Mouse (Mus musculus) hindbrain, embryonic 13.5 days (tissue): Measurements from ENCODE around the gene Pax8. TPM values are rescaled to one million over a fixed set of nuclear protein-coding genes. Genes with fewer than 3 reads are reported as not detected.

Experiments used
- ATAC-seq: fragments of 200-750 bp; cut with Nextera tagmentation; 2 replicates; pipeline ENCODE4 v1.8.0; 2017; ENCODE audit warnings: moderate TSS enrichment; ENCODE audit not compliant: low FRiP score
- H3K27ac ChIP-seq: fragments of 300-500 bp; sonication (generic); 2 replicates; pipeline ENCODE4 v1.5.1; 2015; ENCODE audit warnings: inconsistent platforms, mild to moderate bottlenecking, moderate library complexity
- H3K27me3 ChIP-seq: fragments of 300-500 bp; sonication (generic); 2 replicates; pipeline ENCODE4 v1.6.1; 2015; ENCODE audit warnings: mild to moderate bottlenecking, inconsistent platforms
- H3K36me3 ChIP-seq: fragments of 300-500 bp; sonication (generic); 2 replicates; pipeline ENCODE4 v1.6.1; 2015; ENCODE audit warnings: mild to moderate bottlenecking, inconsistent platforms
- H3K4me1 ChIP-seq: fragments of 300-500 bp; sonication (generic); replicated peaks from 2 replicates; pipeline ENCODE4 v1.6.1; 2015; ENCODE audit warnings: inconsistent platforms
- H3K4me2 ChIP-seq: fragments of 300-500 bp; sonication (generic); 2 replicates; pipeline ENCODE4 v1.6.1; 2015; ENCODE audit warnings: inconsistent platforms, mild to moderate bottlenecking, moderate library complexity
- H3K4me3 ChIP-seq: fragments of 300-500 bp; sonication (generic); 2 replicates; pipeline ENCODE4 v1.5.1; 2015; ENCODE audit warnings: mild to moderate bottlenecking, inconsistent platforms
- H3K9ac ChIP-seq: fragments of 300-500 bp; sonication (generic); 2 replicates; pipeline ENCODE4 v1.6.1; 2015; ENCODE audit warnings: mild to moderate bottlenecking, inconsistent platforms
- H3K9me3 ChIP-seq: fragments of 300-500 bp; sonication (generic); 2 replicates; pipeline ENCODE4 v1.6.1; 2016; ENCODE audit warnings: inconsistent platforms
- WGBS: fragments of 180-500 bp; shearing (Covaris S2); methylation state at CpG from one replicate; pipeline ENCODE4 v1.1.7; 2015; 5-methylcytosine and 5-hydroxymethylcytosine counted together
- polyA plus RNA-seq: library from polyadenylated mRNA; unstranded; fragments of >200 nt; fragmentation: Nextera tagmentation; extraction: Ambion mirVana; gene quantifications from 2 replicates; pipeline ENCODE4 v1.2.1, GENCODE M21; 2015

Pax8 gene
- polyA plus RNA-seq, 1 experiment from 2014 or later, result 32.9 TPM

DNA sequence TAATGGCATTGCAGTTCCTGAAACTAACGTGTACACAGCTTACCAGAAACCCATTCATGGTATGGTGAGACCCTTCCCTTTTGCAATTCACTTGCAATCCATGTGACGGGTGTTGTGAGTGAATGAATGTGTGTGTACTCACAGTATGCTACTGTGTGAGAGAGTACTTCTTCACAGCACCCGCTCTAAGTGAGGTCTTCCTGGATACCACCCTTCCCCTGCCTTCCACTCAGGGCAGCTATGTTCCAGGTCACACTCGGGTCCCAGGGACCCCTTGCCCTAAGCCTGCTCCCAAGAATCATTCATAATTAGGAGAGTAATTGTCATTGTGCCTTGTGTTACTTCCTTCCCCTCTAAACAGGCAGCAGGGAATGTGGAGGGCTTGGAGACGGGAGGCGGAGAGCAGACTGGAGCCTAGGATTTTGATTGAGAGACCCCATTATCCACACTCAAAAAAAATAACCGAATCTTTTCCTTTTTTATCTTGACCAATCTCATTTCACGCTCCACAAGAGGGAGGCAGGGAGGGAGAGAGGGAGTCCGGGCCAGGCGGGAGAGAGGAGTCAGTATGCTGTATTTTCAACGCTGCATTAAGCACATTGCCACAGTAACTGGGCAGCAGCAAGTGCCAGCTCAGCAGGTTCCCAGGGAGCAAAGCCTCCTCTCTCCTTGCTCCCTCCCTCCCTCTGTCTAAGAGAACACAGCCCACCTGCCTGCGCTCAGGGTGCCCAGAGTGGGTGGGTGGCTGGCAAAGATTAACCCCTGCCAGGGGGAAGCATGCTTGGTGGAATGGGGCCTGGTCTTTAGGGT lies 47.3 kb downstream of the Pax8 start:
- Histone ChIP-seq H3K27ac (peak overlapping the region; percentile 87), H3K27me3 (no peaks in the 10 kb centered on the region), H3K36me3 (no peaks in the 10 kb centered on the region), H3K4me1 (peaks cover 17% of the 10 kb centered on the region), H3K4me3 (no peak overlapping the region), H3K4me2 (peak overlapping the region; percentile 15; the same call in 1 of the 2 replicates), H3K9ac (no peak overlapping the region), H3K9me3 (no peaks in the 10 kb centered on the region)
- peak; percentile 92 for ATAC-seq
- 17% methylated on average over 12 of the region's 12 CpGs for WGBS

DNA sequence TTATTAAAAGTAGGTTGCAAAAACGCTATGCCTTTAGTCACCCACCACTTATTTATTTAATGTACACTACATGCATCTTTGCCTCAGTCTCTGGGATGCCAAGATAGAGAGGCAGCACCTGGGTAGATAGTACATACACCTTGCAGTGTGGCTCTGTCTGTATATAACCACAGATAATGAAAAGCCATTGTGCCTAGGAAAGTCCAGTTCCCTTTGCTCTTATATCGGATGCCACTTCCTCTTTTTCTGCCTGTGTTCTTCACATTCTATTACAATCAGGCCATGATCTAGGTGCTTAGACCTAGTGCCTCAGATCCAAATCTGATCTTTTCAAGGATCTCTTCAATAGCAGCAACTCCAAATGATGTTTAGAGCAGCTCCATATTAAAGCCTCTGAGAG lies 49.8 kb downstream of the Pax8 start:
- Histone ChIP-seq H3K4me3 (no peak overlapping the region), H3K36me3 (no peaks in the 10 kb centered on the region), H3K9me3 (no peaks in the 10 kb centered on the region), H3K27ac (no peak overlapping the region), H3K4me2 (no peak overlapping the region), H3K9ac (no peak overlapping the region), H3K4me1 (peaks cover 17% of the 10 kb centered on the region), H3K27me3 (no peaks in the 10 kb centered on the region)
- 90% methylated on average over 2 of the region's 2 CpGs for WGBS
- no peak for ATAC-seq

DNA sequence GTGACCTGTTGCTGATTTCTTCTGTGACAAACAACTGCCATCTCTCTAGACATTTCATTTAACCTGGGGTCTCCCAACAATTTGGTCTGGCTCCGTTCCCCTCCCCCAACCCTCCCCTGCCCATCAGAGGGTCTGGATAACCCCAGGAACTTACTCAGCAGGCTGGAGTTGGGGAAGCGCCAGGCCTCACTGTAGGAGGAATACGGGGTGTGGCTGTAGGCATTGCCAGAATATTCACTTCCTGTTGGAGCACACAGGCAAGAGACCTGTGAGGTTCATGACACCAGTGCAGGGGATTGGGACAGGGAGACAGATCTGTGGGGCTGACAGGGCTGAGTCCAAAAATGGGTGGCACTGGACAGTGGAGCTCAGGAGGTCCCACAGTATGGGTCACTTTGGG lies 52.6 kb downstream of the Pax8 start:
- Histone ChIP-seq H3K9me3 (no peaks in the 10 kb centered on the region), H3K4me1 (peaks cover 4% of the 10 kb centered on the region), H3K4me3 (no peak overlapping the region), H3K27me3 (no peaks in the 10 kb centered on the region), H3K9ac (no peak overlapping the region), H3K36me3 (no peaks in the 10 kb centered on the region), H3K4me2 (no peak overlapping the region), H3K27ac (no peak overlapping the region)
- ATAC-seq, result no peak
- WGBS, result 82% methylated on average over 3 of the region's 3 CpGs

DNA sequence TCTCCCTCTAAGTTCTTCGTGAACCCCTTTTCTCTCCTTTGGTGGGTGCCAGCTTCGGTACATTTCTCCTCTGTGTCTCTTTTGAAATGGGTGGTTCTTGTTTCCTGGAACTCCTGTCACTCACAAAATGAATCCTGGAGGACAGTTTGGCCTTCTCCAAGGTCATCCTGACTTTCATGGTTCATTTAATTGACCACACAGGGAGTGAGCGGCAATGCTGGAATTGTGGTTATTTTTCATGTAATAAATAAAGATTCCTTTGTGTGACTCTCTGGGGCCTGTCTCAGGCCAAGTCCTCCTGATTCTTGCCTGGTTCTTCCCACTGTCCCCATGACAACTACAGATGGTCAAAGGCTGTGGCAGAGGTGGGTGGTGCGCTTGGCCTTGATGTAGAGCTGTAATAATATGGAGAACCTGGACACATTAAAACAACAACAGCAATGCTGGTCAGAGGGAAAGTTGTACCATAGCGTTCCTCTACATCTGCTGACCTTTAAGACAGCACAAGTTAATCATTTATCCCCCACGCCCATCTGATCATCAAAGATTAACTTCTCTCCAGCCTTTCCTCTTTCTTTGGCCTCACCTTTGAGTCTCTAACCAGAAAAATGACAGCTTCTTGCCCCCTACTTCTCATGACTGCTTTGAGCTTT lies 54.1 kb downstream of the Pax8 start:
- Histone ChIP-seq H3K36me3 (no peaks in the 10 kb centered on the region), H3K4me3 (no peak overlapping the region), H3K9ac (no peak overlapping the region), H3K27ac (no peak overlapping the region), H3K27me3 (no peaks in the 10 kb centered on the region), H3K4me1 (peaks cover 14% of the 10 kb centered on the region), H3K9me3 (no peaks in the 10 kb centered on the region), H3K4me2 (no peak overlapping the region)
- no peak for ATAC-seq
- 90% methylated on average over 6 of the region's 6 CpGs for WGBS

DNA sequence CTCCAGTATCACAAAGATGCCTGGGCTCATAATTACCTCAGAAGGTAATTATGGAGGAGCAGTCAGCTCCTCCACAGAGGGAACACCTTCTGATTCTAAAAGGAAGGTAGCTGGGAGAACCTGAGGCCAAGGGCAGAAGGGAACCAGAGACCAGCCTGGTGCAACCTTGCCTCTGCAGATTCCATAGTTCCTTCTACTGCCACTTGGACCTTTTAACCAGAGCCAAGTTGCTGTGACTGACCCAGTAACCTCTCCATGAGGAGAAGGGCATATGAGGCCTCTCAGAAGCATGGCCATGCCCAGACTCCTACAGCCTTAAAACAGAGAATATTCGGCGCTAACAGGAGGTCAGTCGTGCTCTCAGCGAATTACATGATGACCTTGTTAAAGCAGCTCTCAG lies 57.8 kb downstream of the Pax8 start:
- Histone ChIP-seq H3K27me3 (peaks cover 3% of the 10 kb centered on the region; the same call in 1 of the 2 replicates), H3K9ac (no peak overlapping the region), H3K9me3 (no peaks in the 10 kb centered on the region), H3K36me3 (no peaks in the 10 kb centered on the region), H3K4me3 (no peak overlapping the region), H3K27ac (peak overlapping the region; percentile 84), H3K4me1 (peaks cover 39% of the 10 kb centered on the region), H3K4me2 (no peak overlapping the region)
- 91% methylated on average over 4 of the region's 4 CpGs for WGBS
- no peak for ATAC-seq

DNA sequence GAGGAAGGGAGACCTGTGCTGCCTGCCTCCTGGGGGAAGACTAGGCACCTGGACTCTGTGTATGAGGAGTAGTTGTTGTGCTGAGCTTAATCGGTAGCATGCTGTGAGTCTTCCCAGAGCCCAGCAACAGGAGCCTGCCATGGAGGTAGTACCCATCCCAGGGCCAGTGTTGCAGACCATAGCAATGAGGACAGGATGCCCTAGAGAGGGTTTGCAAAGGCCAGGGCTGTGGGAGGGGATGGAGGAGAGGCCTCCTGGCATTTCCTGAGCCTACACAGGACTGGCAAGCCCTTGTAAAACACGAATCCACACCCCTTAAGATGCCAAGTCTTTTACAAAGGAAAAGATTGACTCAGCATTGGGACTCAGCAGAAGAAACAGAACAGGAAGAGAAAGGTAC lies 58.3 kb downstream of the Pax8 start:
- peak; percentile 36 for ATAC-seq
- Histone ChIP-seq H3K4me3 (no peak overlapping the region), H3K9ac (peak overlapping the region; percentile 43; the same call in 1 of the 2 replicates), H3K36me3 (no peaks in the 10 kb centered on the region), H3K4me1 (peaks cover 39% of the 10 kb centered on the region), H3K27ac (peak overlapping the region; percentile 84), H3K9me3 (no peaks in the 10 kb centered on the region), H3K4me2 (no peak overlapping the region), H3K27me3 (peaks cover 3% of the 10 kb centered on the region; the same call in 1 of the 2 replicates)
- 10% methylated on average over 2 of the region's 2 CpGs for WGBS

DNA sequence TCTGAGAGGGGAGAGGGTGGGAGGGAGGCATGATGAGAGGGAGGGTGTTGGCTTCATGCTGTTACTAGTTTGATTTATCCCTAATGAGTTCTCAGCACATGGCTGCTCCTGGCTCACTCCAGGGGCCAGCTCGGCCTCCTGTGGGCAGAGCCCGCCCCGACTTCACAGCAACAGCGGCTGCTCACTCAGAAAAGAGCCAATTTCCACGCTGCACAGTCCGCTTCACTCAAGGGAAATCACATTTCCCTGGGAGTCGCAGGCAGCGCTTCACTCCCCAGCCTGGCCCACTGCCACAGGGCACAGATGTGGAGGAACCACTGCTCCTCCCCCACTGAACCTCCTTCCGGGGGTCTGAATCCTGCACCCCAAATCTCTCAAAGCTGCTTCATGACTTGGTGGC lies 58.7 kb downstream of the Pax8 start:
- Histone ChIP-seq H3K4me3 (no peak overlapping the region), H3K36me3 (no peaks in the 10 kb centered on the region), H3K4me1 (peaks cover 39% of the 10 kb centered on the region), H3K9me3 (no peaks in the 10 kb centered on the region), H3K4me2 (no peak overlapping the region), H3K27me3 (peaks cover 3% of the 10 kb centered on the region; the same call in 1 of the 2 replicates), H3K9ac (peak overlapping the region; percentile 43; the same call in 1 of the 2 replicates), H3K27ac (peak overlapping the region; percentile 84)
- WGBS, result 3% methylated on average over 9 of the region's 9 CpGs
- peak; percentile 77 for ATAC-seq

DNA sequence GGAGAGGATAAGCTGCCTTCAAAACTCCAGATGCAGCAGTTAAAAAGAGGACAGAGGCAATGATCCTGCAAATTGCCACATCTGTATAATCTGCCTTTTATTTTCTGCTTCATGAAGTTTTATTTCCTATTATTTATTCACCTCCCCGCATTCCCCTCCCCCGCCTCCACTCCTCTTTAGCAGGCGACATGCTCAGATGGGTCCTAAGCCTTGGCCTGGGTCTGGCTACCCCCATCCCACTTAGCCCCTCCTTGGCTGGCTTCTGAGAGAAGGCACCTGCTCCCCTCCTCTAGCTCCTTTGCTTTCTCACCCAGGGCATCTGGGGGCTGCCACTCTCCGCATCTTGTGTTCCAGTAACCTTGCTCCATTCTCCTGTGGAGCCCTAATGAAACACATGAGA lies 61.7 kb downstream of the Pax8 start:
- ATAC-seq, result peak; percentile 43; the same call in 1 of the 2 replicates
- H3K9ac ChIP-seq, result no peak overlapping the region
- peaks cover 14% of the 10 kb centered on the region; the same call in 1 of the 2 replicates for H3K27me3 ChIP-seq
- peaks cover 39% of the 10 kb centered on the region for H3K4me1 ChIP-seq
- no peak overlapping the region for H3K4me3 ChIP-seq
- no peaks in the 10 kb centered on the region for H3K9me3 ChIP-seq
- 46% methylated on average over 4 of the region's 4 CpGs for WGBS
- H3K36me3 ChIP-seq, result no peaks in the 10 kb centered on the region
- H3K4me2 ChIP-seq, result no peak overlapping the region
- H3K27ac ChIP-seq, result peak overlapping the region; percentile 76

DNA sequence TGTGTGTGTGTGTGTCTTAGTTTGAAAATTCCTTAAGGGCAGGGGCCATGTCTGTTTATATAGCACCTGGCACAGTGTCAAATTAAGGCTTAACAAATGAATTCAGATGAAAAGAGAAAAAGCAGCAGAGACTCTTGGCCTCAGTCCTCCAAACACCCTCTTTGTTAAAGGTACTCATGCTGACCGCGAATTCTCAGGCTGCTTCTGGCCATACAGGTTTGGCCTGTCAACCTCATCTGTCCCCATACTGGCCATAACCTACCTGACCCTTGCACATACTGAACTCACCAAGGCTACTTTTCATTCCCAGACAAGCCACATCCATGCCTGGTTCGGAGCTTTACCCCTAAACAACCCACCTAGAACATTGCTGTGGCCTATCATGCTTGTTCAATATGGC lies 62.2 kb downstream of the Pax8 start:
- WGBS, result 80% methylated on average over 3 of the region's 3 CpGs
- H3K27ac ChIP-seq, result peak overlapping the region; percentile 76

DNA sequence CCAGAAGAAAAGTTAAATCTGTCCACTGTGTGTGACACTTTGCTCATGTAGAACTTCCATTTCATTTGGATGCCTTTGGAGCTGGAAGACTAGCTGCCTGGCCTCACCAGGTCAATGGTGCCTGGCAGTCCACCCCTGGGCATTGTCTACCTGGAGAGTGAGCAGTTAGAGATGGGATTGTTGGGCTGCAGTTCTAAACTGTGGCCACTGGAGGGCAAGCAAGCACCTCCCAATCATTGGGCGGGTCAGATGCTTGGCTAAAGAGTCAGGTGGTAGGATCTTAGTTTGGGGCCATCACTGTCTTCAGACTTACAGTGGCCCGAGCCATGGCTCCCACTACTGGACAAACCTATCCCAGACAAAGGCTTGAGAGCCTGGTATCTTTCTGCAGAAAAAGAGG lies 66.2 kb downstream of the Pax8 start:
- Histone ChIP-seq H3K9ac (no peak overlapping the region), H3K27me3 (peaks cover 30% of the 10 kb centered on the region), H3K4me1 (peaks cover 36% of the 10 kb centered on the region), H3K9me3 (no peaks in the 10 kb centered on the region), H3K36me3 (no peaks in the 10 kb centered on the region), H3K27ac (no peak overlapping the region), H3K4me3 (no peak overlapping the region), H3K4me2 (no peak overlapping the region)
- 0% methylated on average over 2 of the region's 2 CpGs for WGBS
- ATAC-seq, result peak; percentile 47

More for the DNA sequence above, 62.2 kb downstream of the Pax8 start:
- no peaks in the 10 kb centered on the region for H3K36me3 ChIP-seq
- H3K4me3 ChIP-seq, result no peak overlapping the region
- H3K27me3 ChIP-seq, result peaks cover 14% of the 10 kb centered on the region; the same call in 1 of the 2 replicates
- peaks cover 42% of the 10 kb centered on the region for H3K4me1 ChIP-seq
- ATAC-seq, result no peak
- H3K9ac ChIP-seq, result no peak overlapping the region
- no peaks in the 10 kb centered on the region for H3K9me3 ChIP-seq
- no peak overlapping the region for H3K4me2 ChIP-seq

DNA sequence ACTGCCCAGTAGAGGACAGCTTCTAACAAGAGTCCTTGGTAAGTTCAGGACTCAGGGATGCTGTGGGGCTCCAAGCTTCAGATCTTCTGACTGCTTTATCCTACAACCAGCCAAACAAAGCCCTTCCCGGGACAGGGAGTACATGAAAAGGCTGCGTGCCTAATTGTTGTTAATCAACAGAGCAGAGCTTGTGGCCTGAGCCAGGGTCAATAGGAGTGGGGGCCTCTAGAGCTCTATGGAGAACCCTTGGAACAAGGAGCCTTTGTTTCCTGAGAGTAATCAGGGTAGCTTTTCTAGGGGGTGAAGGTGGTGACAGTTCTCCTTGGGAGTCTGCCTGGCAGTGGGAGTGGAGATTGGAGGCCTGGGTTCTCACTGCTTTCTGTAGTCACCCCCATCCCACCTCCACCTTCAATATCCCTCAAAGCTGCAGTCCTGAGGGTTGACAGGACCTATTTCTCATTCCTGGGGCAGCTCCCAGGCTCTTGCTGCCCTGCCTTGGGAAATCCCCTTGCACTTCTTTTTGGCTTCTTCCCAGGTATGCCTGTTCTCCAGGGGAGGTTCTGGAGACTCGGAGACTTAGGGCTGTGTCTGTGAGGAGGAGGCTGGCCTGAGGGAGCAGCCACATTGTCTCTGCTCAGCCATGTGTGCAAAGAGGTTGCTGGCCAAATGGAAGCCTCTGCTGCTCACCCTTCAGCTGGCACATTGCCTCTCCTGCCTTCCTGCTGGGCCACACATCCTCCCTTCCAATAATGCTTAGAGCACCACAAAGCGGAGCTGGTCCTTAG lies 67.5 kb downstream of the Pax8 start:
- Histone ChIP-seq H3K4me3 (no peak overlapping the region), H3K27ac (0 out of 2 replicates have a peak overlapping the region, but pooled peaks have one; percentile 40), H3K27me3 (peaks cover 33% of the 10 kb centered on the region), H3K4me1 (peaks cover 23% of the 10 kb centered on the region), H3K9me3 (no peaks in the 10 kb centered on the region), H3K36me3 (no peaks in the 10 kb centered on the region), H3K9ac (no peak overlapping the region), H3K4me2 (no peak overlapping the region)
- peak; percentile 33 for ATAC-seq
- WGBS, result 21% methylated on average over 4 of the region's 4 CpGs
